Mouse (Mus musculus) small intestine, adult 2 months (tissue): Measurements from ENCODE around the gene Vmn2r63.

ENCODE experiments used
- CTCF ChIP-seq: fragments of 200-500 bp; IDR thresholded peaks from 2 replicates; pipeline ENCODE4 v1.5.1; 2012; ENCODE audit warnings: low read depth, mild to moderate bottlenecking, control low read depth, inconsistent platforms, low read length, moderate library complexity, mixed read lengths; ENCODE audit not compliant: insufficient replicate concordance, insufficient read length; ENCODE audit errors: extremely low read depth
- POLR2A ChIP-seq: fragments of 200-500 bp; IDR thresholded peaks from 2 replicates; pipeline ENCODE4 v1.6.1; 2012; ENCODE audit warnings: low read depth, mild to moderate bottlenecking, control low read depth, inconsistent platforms, low read length, moderate library complexity

DNA sequence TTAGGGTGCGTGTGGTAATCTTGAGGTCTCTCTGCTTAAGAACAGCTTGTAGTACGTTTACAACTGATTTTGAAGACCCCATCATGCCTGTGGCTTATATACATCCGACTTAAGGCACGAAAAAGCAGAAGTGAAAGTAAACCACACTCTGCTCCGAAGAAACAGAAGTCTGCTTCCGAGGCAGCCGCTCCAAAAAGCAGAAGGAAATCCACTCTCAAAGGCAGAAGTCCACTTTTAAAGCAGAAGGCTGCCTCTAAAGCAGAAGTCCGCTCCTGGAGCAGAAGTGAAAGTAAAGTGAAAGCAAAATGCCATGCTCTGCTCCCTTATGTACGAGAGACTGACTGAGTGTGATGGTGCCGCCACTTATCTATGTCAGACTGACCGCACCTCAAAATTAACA, 46.5 kb upstream of the Vmn2r63 start:
- TF ChIP-seq CTCF (no peak), POLR2A (no peak)
